Mouse (Mus musculus) MEL (cell line): ENCODE data around the gene Alox12e. TPM values are rescaled to one million over a fixed set of nuclear protein-coding genes. Genes with fewer than 3 reads are reported as not detected.

Experiments used
- DNase-seq: peaks from one replicate; pipeline ENCODE4 v3.0.0; 2011; ENCODE audit warnings: low read depth, low spot score
- H3K27ac ChIP-seq: 2 replicates; pipeline ENCODE4 v1.5.1; 2012; ENCODE audit warnings: low read depth, mild to moderate bottlenecking, control low read depth, low read length, moderate library complexity; ENCODE audit not compliant: control insufficient read depth
- H3K27me3 ChIP-seq, 2 experiments: fragments of 150-350 bp in 1 of 2; sonication (generic) in 1 of 2; 2 replicates each; pipeline ENCODE4 v1.6.1; 2012; ENCODE audit warnings: low read length in 2 of 2, mild to moderate bottlenecking in 2 of 2, improper control_type of control experiment in 1 of 2, moderate library complexity in 1 of 2; ENCODE audit not compliant: insufficient read depth in 2 of 2, control insufficient read depth in 1 of 2
- H3K36me3 ChIP-seq, 2 experiments: 2 replicates each; pipeline ENCODE4 v1.6.1; 2012 to 2014; ENCODE audit warnings: low read length in 2 of 2, improper control_type of control experiment in 1 of 2, inconsistent platforms in 1 of 2, mild to moderate bottlenecking in 1 of 2; ENCODE audit not compliant: insufficient read depth in 2 of 2, control insufficient read depth in 1 of 2
- H3K4me1 ChIP-seq, 2 experiments: fragments of 150-350 bp in 1 of 2; sonication (generic) in 1 of 2; 2 replicates each; pipeline ENCODE4 v1.6.1; 2012; ENCODE audit warnings: low read length in 2 of 2, improper control_type of control experiment in 1 of 2, mild to moderate bottlenecking in 1 of 2; ENCODE audit not compliant: insufficient read depth in 2 of 2, control insufficient read depth in 1 of 2
- H3K4me3 ChIP-seq, 2 experiments: fragments of 150-350 bp in 1 of 2; sonication (generic) in 1 of 2; 2 replicates each; pipeline ENCODE4 v1.5.1; 2012; ENCODE audit warnings: low read depth in 2 of 2, low read length in 2 of 2, mild to moderate bottlenecking in 2 of 2, moderate library complexity in 2 of 2, control low read depth in 1 of 2, improper control_type of control experiment in 1 of 2; ENCODE audit not compliant: control insufficient read depth in 1 of 2, insufficient read depth in 1 of 2
- H3K79me2 ChIP-seq: 2 replicates; pipeline ENCODE4 v1.6.1; 2012; ENCODE audit warnings: mild to moderate bottlenecking, low read length, moderate library complexity; ENCODE audit not compliant: control insufficient read depth, poor library complexity, insufficient read depth
- H3K9ac ChIP-seq: 2 replicates; pipeline ENCODE4 v1.6.1; 2012; ENCODE audit warnings: low read depth, mild to moderate bottlenecking, control low read depth, low read length, moderate library complexity; ENCODE audit not compliant: control insufficient read depth, poor library complexity, severe bottlenecking
- H3K9me3 ChIP-seq: fragments of 150-350 bp; sonication (generic); replicated peaks from 2 replicates; pipeline ENCODE4 v1.6.1; 2012; ENCODE audit warnings: mild to moderate bottlenecking, low read length, improper control_type of control experiment, moderate library complexity; ENCODE audit not compliant: insufficient read depth
- CHD2 ChIP-seq: IDR thresholded peaks from 2 replicates; pipeline ENCODE4 v1.6.1; 2011; ENCODE audit warnings: low read length, improper control_type of control experiment
- CTCF ChIP-seq, 3 experiments: IDR thresholded peaks in 2 of 3; conservative IDR thresholded peaks in 1 of 3; 2 replicates each; pipeline ENCODE4 v1.5.1; 2011 to 2012; ENCODE audit warnings: low read length in 3 of 3, low read depth in 2 of 3, mild to moderate bottlenecking in 2 of 3, improper control_type of control experiment in 1 of 3, inconsistent platforms in 1 of 3, mixed read lengths in 1 of 3, moderate library complexity in 1 of 3; ENCODE audit not compliant: control insufficient read depth in 1 of 3, insufficient read depth in 1 of 3, poor library complexity in 1 of 3, severe bottlenecking in 1 of 3
- ELF1 ChIP-seq: IDR thresholded peaks from 2 replicates; pipeline ENCODE4 v1.6.1; 2014; ENCODE audit warnings: low read depth, mild to moderate bottlenecking, inconsistent platforms, low read length, improper control_type of control experiment, moderate library complexity
- EP300 ChIP-seq, 2 experiments: IDR thresholded peaks; 2 replicates each; pipeline ENCODE4 v1.6.1; 2011; ENCODE audit warnings: improper control_type of control experiment in 2 of 2, low read length in 2 of 2, low read depth in 1 of 2, mild to moderate bottlenecking in 1 of 2
- JUND ChIP-seq: IDR thresholded peaks from 2 replicates; pipeline ENCODE4 v1.6.1; 2011; ENCODE audit warnings: low read depth, mild to moderate bottlenecking, improper control_type of control experiment, low read length
- MEF2A ChIP-seq: IDR thresholded peaks from 2 replicates; pipeline ENCODE4 v1.6.1; 2014; ENCODE audit warnings: low read depth, mild to moderate bottlenecking, inconsistent platforms, low read length, improper control_type of control experiment; ENCODE audit not compliant: poor library complexity, insufficient replicate concordance, severe bottlenecking; ENCODE audit errors: extremely low read depth
- MYB ChIP-seq: IDR thresholded peaks from 2 replicates; pipeline ENCODE4 v1.6.1; 2011; ENCODE audit warnings: mild to moderate bottlenecking, low read depth, low read length, improper control_type of control experiment
- MYC ChIP-seq: IDR thresholded peaks from 2 replicates; pipeline ENCODE4 v1.6.1; 2011; ENCODE audit warnings: low read depth, mild to moderate bottlenecking, low read length, improper control_type of control experiment, moderate library complexity
- POLR2A ChIP-seq, 2 experiments: IDR thresholded peaks; 2 replicates each; pipeline ENCODE4 v1.6.1; 2011 to 2012; ENCODE audit warnings: low read length in 2 of 2, mild to moderate bottlenecking in 2 of 2, control low read depth in 1 of 2, improper control_type of control experiment in 1 of 2, low read depth in 1 of 2, moderate library complexity in 1 of 2; ENCODE audit not compliant: control insufficient read depth in 1 of 2, insufficient read depth in 1 of 2, poor library complexity in 1 of 2
- POLR2AphosphoS2 ChIP-seq: IDR thresholded peaks from 2 replicates; pipeline ENCODE4 v1.6.1; 2011; ENCODE audit warnings: low read length, improper control_type of control experiment
- RCOR1 ChIP-seq: IDR thresholded peaks from 2 replicates; pipeline ENCODE4 v1.6.1; 2012; ENCODE audit warnings: low read depth, mild to moderate bottlenecking, inconsistent platforms, low read length, improper control_type of control experiment
- SMC3 ChIP-seq: IDR thresholded peaks from 2 replicates; pipeline ENCODE4 v1.6.1; 2011; ENCODE audit warnings: low read depth, low read length, improper control_type of control experiment
- TAL1 ChIP-seq: IDR thresholded peaks from 2 replicates; pipeline ENCODE4 v1.6.1; 2012; ENCODE audit warnings: mild to moderate bottlenecking, inconsistent platforms, low read length, moderate library complexity, mixed read lengths
- TBP ChIP-seq: IDR thresholded peaks from 2 replicates; pipeline ENCODE4 v1.8.0; 2011; ENCODE audit warnings: low read depth, low read length, improper control_type of control experiment
- UBTF ChIP-seq: IDR thresholded peaks from 2 replicates; pipeline ENCODE4 v1.6.1; 2012; ENCODE audit warnings: low read depth, mild to moderate bottlenecking, inconsistent platforms, low read length, improper control_type of control experiment, moderate library complexity, borderline replicate concordance; ENCODE audit not compliant: insufficient read depth
- USF2 ChIP-seq, 2 experiments: IDR thresholded peaks; 2 replicates each; pipeline ENCODE4 v1.6.1; 2011 to 2012; ENCODE audit warnings: improper control_type of control experiment in 2 of 2, low read length in 2 of 2, borderline replicate concordance in 1 of 2, inconsistent platforms in 1 of 2, low read depth in 1 of 2, mild to moderate bottlenecking in 1 of 2; ENCODE audit not compliant: insufficient read depth in 1 of 2
- ZC3H11A ChIP-seq: IDR thresholded peaks from 2 replicates; pipeline ENCODE4 v1.6.1; 2012; ENCODE audit warnings: low read depth, mild to moderate bottlenecking, inconsistent platforms, low read length, improper control_type of control experiment
- ZMIZ1 ChIP-seq: IDR thresholded peaks from 2 replicates; pipeline ENCODE4 v1.6.1; 2012; ENCODE audit warnings: low read depth, mild to moderate bottlenecking, inconsistent platforms, low read length, improper control_type of control experiment, moderate library complexity
- polyA plus RNA-seq, 2 experiments: library from polyadenylated mRNA; stranded (reverse) in 1 of 2; unstranded in 1 of 2; fragments of >175 nt in 1 of 2; fragments of >200 nt in 1 of 2; gene quantifications; 2 replicates each; pipeline versions ENCODE4 v1.2.1 to v1.2.4; 2012; ENCODE audit warnings: low replicate concordance in 2 of 2, low read depth in 1 of 2; ENCODE audit not compliant: insufficient read length in 2 of 2, insufficient read depth in 1 of 2, missing spikeins in 1 of 2
- total RNA-seq: library from RNA; depleted of rRNA; stranded (reverse); fragments of 300-350 nt; gene quantifications from 2 replicates; pipeline ENCODE4 v1.2.3, GENCODE M21; 2012

Gene Alox12e
- total and polyA plus RNA-seq, 3 experiments, result not detected

DNA sequence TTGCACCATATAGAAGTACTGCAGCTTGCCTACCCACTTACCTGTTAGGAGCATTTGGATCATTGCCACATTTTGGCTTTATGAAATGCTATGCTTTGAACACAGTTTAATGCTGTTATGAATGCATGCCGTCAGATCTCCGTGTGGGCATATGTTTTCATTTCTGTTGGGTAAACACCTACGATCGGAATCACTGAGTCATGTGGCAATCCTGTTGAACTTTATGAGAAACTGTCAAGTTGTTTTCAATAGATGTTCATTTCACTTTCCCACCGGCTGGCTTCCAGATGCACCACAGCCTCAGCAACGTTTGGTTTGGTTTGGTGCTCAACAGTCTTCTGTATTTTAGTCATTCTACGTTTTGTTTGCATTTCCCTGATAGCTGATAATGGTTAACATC is 50.8 kb downstream of the Alox12e start:
- H3K27ac ChIP-seq, result no peak overlapping the region
- no peak overlapping the region for H3K4me3 ChIP-seq
- H3K36me3 ChIP-seq, result no peaks in the 10 kb centered on the region
- no peak for DNase-seq
- H3K27me3 ChIP-seq, result peaks cover 7 to 15% of the 10 kb centered on the region in 2 experiments
- no peaks in the 10 kb centered on the region for H3K4me1 ChIP-seq
- no peak overlapping the region for H3K9ac ChIP-seq
- TF ChIP-seq EP300 (IDR thresholded peaks at IDR 0.05; ENCODE audit: low read depth in 1 of 2, low read length in 2 of 2) (no peak), JUND (no peak), CTCF (IDR thresholded peaks at IDR 0.05 in 2 of 3, conservative IDR thresholded peaks at IDR 0.05 in 1 of 3; ENCODE audit: control insufficient read depth in 1 of 3, insufficient read depth in 1 of 3, low read depth in 2 of 3, low read length in 3 of 3, poor library complexity in 1 of 3, severe bottlenecking in 1 of 3) (no peak), ZMIZ1 (no peak)
- H3K79me2 ChIP-seq, result no peaks in the 10 kb centered on the region
- no peaks in the 10 kb centered on the region for H3K9me3 ChIP-seq

GRCm38 (mm10) chr11:70266405-70266804 is 56.0 kb downstream of the Alox12e start:
- Histone ChIP-seq H3K4me3 (no peak overlapping the region), H3K9ac (no peak overlapping the region), H3K79me2 (no peaks in the 10 kb centered on the region), H3K27ac (no peak overlapping the region), H3K4me1 (0 out of 4 replicates have a peak, but pooled peaks cover 0 to 2% of the 10 kb centered on the region in 2 experiments), H3K9me3 (no peaks in the 10 kb centered on the region), H3K36me3 (no peaks in the 10 kb centered on the region), H3K27me3 (peaks cover 5 to 19% of the 10 kb centered on the region in 2 experiments)
- no peak for DNase-seq
- TF ChIP-seq UBTF (no peak), CHD2 (no peak), TBP (no peak), CTCF (IDR thresholded peaks at IDR 0.05 in 2 of 3, conservative IDR thresholded peaks at IDR 0.05 in 1 of 3; ENCODE audit: control insufficient read depth in 1 of 3, insufficient read depth in 1 of 3, low read depth in 2 of 3, low read length in 3 of 3, poor library complexity in 1 of 3, severe bottlenecking in 1 of 3) (no peak), POLR2A (IDR thresholded peaks at IDR 0.05; ENCODE audit: control insufficient read depth in 1 of 2, insufficient read depth in 1 of 2, low read depth in 1 of 2, low read length in 2 of 2, poor library complexity in 1 of 2) (no peak), SMC3 (no peak), ELF1 (no peak), POLR2AphosphoS2 (no peak), USF2 (IDR thresholded peaks at IDR 0.05; ENCODE audit: borderline replicate concordance in 1 of 2, insufficient read depth in 1 of 2, low read depth in 1 of 2, low read length in 2 of 2) (no peak), TAL1 (no peak), EP300 (IDR thresholded peaks at IDR 0.05; ENCODE audit: low read depth in 1 of 2, low read length in 2 of 2) (no peak), ZC3H11A (no peak), RCOR1 (no peak), MYB (no peak), MYC (no peak), MEF2A (no peak)
